Mouse (Mus musculus): ENCODE measurements at regions not wholly inside any gene's neighbourhood (a gene's known extent, or its start where the extent isn't known, plus 50 kb on each side); places are given as distances from the start of the nearest gene placed in this dataset.

GRCm38 (mm10) chr19:52738946-52739345 lies 301.1 kb downstream of the Xpnpep1 start:
- H3K4me2 ChIP-seq (ENCODE audit: low read depth): no peak overlapping the region
- no peak overlapping the region for H3ac ChIP-seq (ENCODE audit: control insufficient read depth, insufficient read length)
- TF ChIP-seq TCF3 (IDR thresholded peaks at IDR 0.05; ENCODE audit: insufficient read length, low read depth): no peak
- no peak for TF ChIP-seq POLR2AphosphoS2 (IDR thresholded peaks at IDR 0.05; ENCODE audit: insufficient read length, low read depth)
- no peak for TF ChIP-seq MAX (IDR thresholded peaks at IDR 0.05; ENCODE audit: low read depth)
- no peak for TF ChIP-seq TCF12 (IDR thresholded peaks at IDR 0.05; ENCODE audit: insufficient read depth, poor library complexity, severe bottlenecking)
- no peak for TF ChIP-seq REST (IDR thresholded peaks at IDR 0.05; ENCODE audit: insufficient read depth, insufficient read length)
- H3K79me2 ChIP-seq (ENCODE audit: control insufficient read depth, insufficient read depth): no peaks in the 10 kb centered on the region
- H3K4me3 ChIP-seq: no peak overlapping the region
- H3K36me3 ChIP-seq (ENCODE audit: control insufficient read depth, insufficient read depth): no peaks in the 10 kb centered on the region
- no peaks in the 10 kb centered on the region for H3K27me3 ChIP-seq (ENCODE audit: control insufficient read depth, insufficient read depth, insufficient read length)

- TF ChIP-seq CEBPB (IDR thresholded peaks at IDR 0.05; ENCODE audit: insufficient read depth, poor library complexity, severe bottlenecking): no peak
- TF ChIP-seq E2F4 (IDR thresholded peaks at IDR 0.05; ENCODE audit: insufficient read depth): no peak
- no peak for TF ChIP-seq MYOG (IDR thresholded peaks at IDR 0.05; ENCODE audit: control insufficient read depth in 1 of 3, insufficient read depth in 1 of 3, insufficient read length in 2 of 3, low read depth in 2 of 3)
- H3ac ChIP-seq (ENCODE audit: control insufficient read depth, insufficient read length): no peak overlapping the region
- no peaks in the 10 kb centered on the region for H3K36me3 ChIP-seq (ENCODE audit: control insufficient read depth, insufficient read depth)
- H3K27me3 ChIP-seq (ENCODE audit: control insufficient read depth, insufficient read depth, insufficient read length): no peaks in the 10 kb centered on the region
- no peak overlapping the region for H3K4me2 ChIP-seq (ENCODE audit: low read depth)
- H3K4me3 ChIP-seq: no peak overlapping the region
- H3K79me2 ChIP-seq (ENCODE audit: control insufficient read depth, insufficient read depth): no peaks in the 10 kb centered on the region
These were observed 318.2 kb downstream of the Xpnpep1 start for GRCm38 (mm10) chr19:52721776-52722175.

GRCm38 (mm10) chr19:52715359-52715758 lies 324.7 kb downstream of the Xpnpep1 start:
- no peaks in the 10 kb centered on the region for H3K79me2 ChIP-seq (ENCODE audit: control insufficient read depth, insufficient read depth)
- no peak overlapping the region for H3K4me3 ChIP-seq
- no peak overlapping the region for H3K4me2 ChIP-seq (ENCODE audit: low read depth)
- no peaks in the 10 kb centered on the region for H3K27me3 ChIP-seq (ENCODE audit: control insufficient read depth, insufficient read depth, insufficient read length)
- no peak overlapping the region for H3ac ChIP-seq (ENCODE audit: control insufficient read depth, insufficient read length)
- no peaks in the 10 kb centered on the region for H3K36me3 ChIP-seq (ENCODE audit: control insufficient read depth, insufficient read depth)
- TF ChIP-seq POLR2AphosphoS2 (IDR thresholded peaks at IDR 0.05; ENCODE audit: insufficient read length, low read depth) (no peak), MYOG (IDR thresholded peaks at IDR 0.05; ENCODE audit: control insufficient read depth in 1 of 3, insufficient read depth in 1 of 3, insufficient read length in 2 of 3, low read depth in 2 of 3) (no peak), TCF3 (IDR thresholded peaks at IDR 0.05; ENCODE audit: insufficient read length, low read depth) (no peak), SRF (IDR thresholded peaks at IDR 0.05; ENCODE audit: control insufficient read depth, insufficient read length, low read depth) (no peak), REST (IDR thresholded peaks at IDR 0.05; ENCODE audit: insufficient read depth, insufficient read length) (no peak), USF1 (IDR thresholded peaks at IDR 0.05; ENCODE audit: low read depth) (no peak), MYOD1 (IDR thresholded peaks at IDR 0.05; ENCODE audit: control insufficient read depth in 1 of 3, insufficient read length in 2 of 3, low read depth in 2 of 3) (no peak), POLR2A (IDR thresholded peaks at IDR 0.05; ENCODE audit: insufficient read length, low read depth) (no peak), E2F4 (IDR thresholded peaks at IDR 0.05; ENCODE audit: insufficient read depth) (no peak), MAX (IDR thresholded peaks at IDR 0.05; ENCODE audit: low read depth) (no peak)

GRCm38 (mm10) chr19:52707679-52708078 lies 332.3 kb downstream of the Xpnpep1 start:
- no peak overlapping the region for H3ac ChIP-seq (ENCODE audit: control insufficient read depth, insufficient read length)
- H3K79me2 ChIP-seq (ENCODE audit: control insufficient read depth, insufficient read depth): no peaks in the 10 kb centered on the region
- H3K4me2 ChIP-seq (ENCODE audit: low read depth): no peak overlapping the region
- H3K36me3 ChIP-seq (ENCODE audit: control insufficient read depth, insufficient read depth): no peaks in the 10 kb centered on the region
- H3K4me3 ChIP-seq: no peak overlapping the region
- H3K27me3 ChIP-seq (ENCODE audit: control insufficient read depth, insufficient read depth, insufficient read length): no peaks in the 10 kb centered on the region
- TF ChIP-seq REST (IDR thresholded peaks at IDR 0.05; ENCODE audit: insufficient read depth, insufficient read length) (no peak), SRF (IDR thresholded peaks at IDR 0.05; ENCODE audit: control insufficient read depth, insufficient read length, low read depth) (no peak), E2F4 (IDR thresholded peaks at IDR 0.05; ENCODE audit: insufficient read depth) (no peak), TCF3 (IDR thresholded peaks at IDR 0.05; ENCODE audit: insufficient read length, low read depth) (no peak), TCF12 (IDR thresholded peaks at IDR 0.05; ENCODE audit: insufficient read depth, poor library complexity, severe bottlenecking) (no peak), MYOD1 (IDR thresholded peaks at IDR 0.05; ENCODE audit: control insufficient read depth in 1 of 3, insufficient read length in 2 of 3, low read depth in 2 of 3) (no peak), MYOG (IDR thresholded peaks at IDR 0.05; ENCODE audit: control insufficient read depth in 1 of 3, insufficient read depth in 1 of 3, insufficient read length in 2 of 3, low read depth in 2 of 3) (no peak), POLR2A (IDR thresholded peaks at IDR 0.05; ENCODE audit: insufficient read length, low read depth) (no peak), USF1 (IDR thresholded peaks at IDR 0.05; ENCODE audit: low read depth) (no peak), MAX (IDR thresholded peaks at IDR 0.05; ENCODE audit: low read depth) (no peak), CEBPB (IDR thresholded peaks at IDR 0.05; ENCODE audit: insufficient read depth, poor library complexity, severe bottlenecking) (no peak), POLR2AphosphoS2 (IDR thresholded peaks at IDR 0.05; ENCODE audit: insufficient read length, low read depth) (no peak)

GRCm38 (mm10) chr19:52661009-52661408 lies 379.0 kb downstream of the Xpnpep1 start:
- H3ac ChIP-seq (ENCODE audit: control insufficient read depth, insufficient read length): no peak overlapping the region
- no peaks in the 10 kb centered on the region for H3K79me2 ChIP-seq (ENCODE audit: control insufficient read depth, insufficient read depth)
- no peak overlapping the region for H3K4me3 ChIP-seq
- no peak overlapping the region for H3K4me2 ChIP-seq (ENCODE audit: low read depth)
- no peak for TF ChIP-seq POLR2AphosphoS2 (IDR thresholded peaks at IDR 0.05; ENCODE audit: insufficient read length, low read depth)
- H3K27me3 ChIP-seq (ENCODE audit: control insufficient read depth, insufficient read depth, insufficient read length): no peaks in the 10 kb centered on the region
- no peaks in the 10 kb centered on the region for H3K36me3 ChIP-seq (ENCODE audit: control insufficient read depth, insufficient read depth)
